Mouse (Mus musculus): ENCODE results near the gene Rinl. TPM values are rescaled to one million over a fixed set of nuclear protein-coding genes. Genes with fewer than 3 reads are reported as not detected.

Gene Rinl
- polyA plus RNA-seq, 1 experiment from 2014 or later = 2.7 TPM

DNA sequence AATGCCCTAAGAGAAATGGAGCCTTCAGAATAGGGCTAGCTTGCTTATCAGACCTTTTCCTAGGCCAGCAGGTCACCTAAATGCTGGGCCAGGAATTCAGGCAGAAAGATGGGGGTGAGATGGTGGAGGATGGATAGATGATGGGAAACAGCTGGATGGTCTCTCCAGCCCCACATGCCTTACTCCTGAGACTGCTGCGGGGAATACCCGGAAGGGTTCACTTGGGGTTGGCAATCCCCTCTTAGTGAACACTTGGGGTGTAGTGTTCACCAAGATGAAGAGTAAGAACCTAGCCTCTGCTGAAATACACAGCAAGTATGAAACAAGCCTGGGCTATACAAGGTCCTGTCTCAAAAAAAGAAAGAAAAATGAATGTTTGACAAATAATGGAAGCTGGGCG is 466 bp downstream of the Rinl start:
- Histone ChIP-seq H3K9me3 (ENCODE audit: control insufficient read depth, low read length) (no peaks in the 10 kb centered on the region), H3K9ac (ENCODE audit: low read depth, low read length) (no peak overlapping the region), H3K4me1 (ENCODE audit: control insufficient read depth, insufficient read depth, low read length) (peaks cover 18% of the 10 kb centered on the region), H3K27ac (replicated peaks; ENCODE audit: low read depth, low read length) (peak overlapping the region; percentile 39; the same call in 1 of the 2 replicates), H3K36me3 (ENCODE audit: control insufficient read depth, insufficient read depth, low read length) (peaks cover 20% of the 10 kb centered on the region; the same call in 1 of the 2 replicates), H3K4me2 (ENCODE audit: low read depth, low read length) (no peak overlapping the region), H3K4me3 (ENCODE audit: low read depth, low read length) (no peak overlapping the region), H3K27me3 (replicated peaks; ENCODE audit: control insufficient read depth, insufficient read depth, low read length) (no peaks in the 10 kb centered on the region)
- ATAC-seq (ENCODE audit: low read depth) (no peak), DNase-seq (ENCODE audit: low spot score) (no peak)
- 38% methylated on average over 3 of the region's 3 CpGs for WGBS

DNA sequence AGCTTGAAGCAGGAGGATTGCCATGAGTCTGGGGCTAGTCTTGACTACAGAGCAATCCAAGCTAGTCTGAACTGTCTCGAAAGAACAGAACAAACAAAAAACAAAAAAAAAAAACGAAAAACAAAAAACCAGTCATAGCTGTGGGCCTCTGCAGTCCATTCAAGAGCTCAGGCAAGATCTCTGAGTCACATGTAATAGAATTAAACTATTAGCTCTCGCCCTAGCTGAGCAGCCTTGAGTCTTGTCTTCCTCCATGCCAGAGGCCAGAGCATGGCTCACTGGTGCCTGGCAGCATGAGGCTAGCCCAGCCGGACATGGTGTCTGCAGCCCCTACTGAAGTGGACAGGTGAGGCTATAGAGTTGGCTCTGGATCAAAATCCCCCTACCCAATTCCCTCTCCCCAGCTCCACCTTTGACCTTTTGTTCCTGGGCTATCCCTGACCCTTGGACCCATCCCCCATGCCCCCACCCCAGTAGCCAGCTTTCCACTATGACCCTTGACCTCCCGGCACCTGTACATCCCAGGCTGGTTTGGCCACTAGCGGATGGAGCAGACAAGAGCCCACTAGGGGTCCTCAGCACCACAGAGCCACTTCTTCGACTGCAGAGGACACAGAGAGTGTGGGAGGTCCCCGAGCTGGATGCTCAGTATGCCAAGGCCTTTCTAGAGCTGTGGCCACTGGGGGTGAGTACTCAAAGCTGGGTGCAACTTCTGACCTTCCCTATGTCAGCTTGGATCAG is 1.5 kb downstream of the Rinl start:
- H3K4me3 ChIP-seq (ENCODE audit: low read depth, low read length) = no peak overlapping the region
- DNase-seq (ENCODE audit: low spot score) (no peak), ATAC-seq (ENCODE audit: low read depth) (no peak)
- no peaks in the 10 kb centered on the region for H3K9me3 ChIP-seq (ENCODE audit: control insufficient read depth, low read length)
- WGBS = 38% methylated on average over 8 of the region's 8 CpGs
- H3K36me3 ChIP-seq (ENCODE audit: control insufficient read depth, insufficient read depth, low read length) = peaks cover 19% of the 10 kb centered on the region; the same call in 1 of the 2 replicates
- H3K27me3 ChIP-seq (replicated peaks; ENCODE audit: control insufficient read depth, insufficient read depth, low read length) = no peaks in the 10 kb centered on the region
- H3K27ac ChIP-seq (replicated peaks; ENCODE audit: low read depth, low read length) = peak overlapping the region; percentile 39; the same call in 1 of the 2 replicates
- no peak overlapping the region for H3K4me2 ChIP-seq (ENCODE audit: low read depth, low read length)
- H3K9ac ChIP-seq (ENCODE audit: low read depth, low read length) = no peak overlapping the region
- peaks cover 18% of the 10 kb centered on the region for H3K4me1 ChIP-seq (ENCODE audit: control insufficient read depth, insufficient read depth, low read length)

DNA sequence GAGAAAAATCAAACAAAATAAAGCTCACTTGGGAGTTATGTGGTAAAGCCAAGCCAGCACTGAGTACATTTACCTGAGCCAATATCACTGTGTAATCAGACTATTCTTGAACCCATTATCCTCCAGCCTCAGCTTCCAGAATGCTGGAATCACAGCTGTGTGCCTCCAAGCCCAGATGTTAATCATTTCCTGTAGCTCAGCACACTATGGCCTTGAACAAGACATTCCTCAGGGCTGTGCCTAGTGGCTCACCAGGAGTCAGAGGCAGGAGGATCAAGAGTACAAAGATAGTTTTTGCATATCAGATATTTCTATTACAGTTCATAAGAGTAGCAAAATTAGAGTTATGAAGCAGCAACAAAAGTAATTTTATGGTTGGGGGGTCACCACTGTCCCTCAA is 2.9 kb downstream of the Rinl start:
- no peaks in the 10 kb centered on the region for H3K27me3 ChIP-seq (replicated peaks; ENCODE audit: control insufficient read depth, insufficient read depth, low read length)
- H3K4me2 ChIP-seq (ENCODE audit: low read depth, low read length) = no peak overlapping the region
- ATAC-seq (ENCODE audit: low read depth) (no peak), DNase-seq (ENCODE audit: low spot score) (no peak)
- H3K27ac ChIP-seq (replicated peaks; ENCODE audit: low read depth, low read length) = no peak overlapping the region
- H3K9me3 ChIP-seq (ENCODE audit: control insufficient read depth, low read length) = no peaks in the 10 kb centered on the region
- peaks cover 12% of the 10 kb centered on the region; the same call in 1 of the 2 replicates for H3K36me3 ChIP-seq (ENCODE audit: control insufficient read depth, insufficient read depth, low read length)
- no peak overlapping the region for H3K9ac ChIP-seq (ENCODE audit: low read depth, low read length)
- peaks cover 20% of the 10 kb centered on the region for H3K4me1 ChIP-seq (ENCODE audit: control insufficient read depth, insufficient read depth, low read length)
- H3K4me3 ChIP-seq (ENCODE audit: low read depth, low read length) = no peak overlapping the region

DNA sequence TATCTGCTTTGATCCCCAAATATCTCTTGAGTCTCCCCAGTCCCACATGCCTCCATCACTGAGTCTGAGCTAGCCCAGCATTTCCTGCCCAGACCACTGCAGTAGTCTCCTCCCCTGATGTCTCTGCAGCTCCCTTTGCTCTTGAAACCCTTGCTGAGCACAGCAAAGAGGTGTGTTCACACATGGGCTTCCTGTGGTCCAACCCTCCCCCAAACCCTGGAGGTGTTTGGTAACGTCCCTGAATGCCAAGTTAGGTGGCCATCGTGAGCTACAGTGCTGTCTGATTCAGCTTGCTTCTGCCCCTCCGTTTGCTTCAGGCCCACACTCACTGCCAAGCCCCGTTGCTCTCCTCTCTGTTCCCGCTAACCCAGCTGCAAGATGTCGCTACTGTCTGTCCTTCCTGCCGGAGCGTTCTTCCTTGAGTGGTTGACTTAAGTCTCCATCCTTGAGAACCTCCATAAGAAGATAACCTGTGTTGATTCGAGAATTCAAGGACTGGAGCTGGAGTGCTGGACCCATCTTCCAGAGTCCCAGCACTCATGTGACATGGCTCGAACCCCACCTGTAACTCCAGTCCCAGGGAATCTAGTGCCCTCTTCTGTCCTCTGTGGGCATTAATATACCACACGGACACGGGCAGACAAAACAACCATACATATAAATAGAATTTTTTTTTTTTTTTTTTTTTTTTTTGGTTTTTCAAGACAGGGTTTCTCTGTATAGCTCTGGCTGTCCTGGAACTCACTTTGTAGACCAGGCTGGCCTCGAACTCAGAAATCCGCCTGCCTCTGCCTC is 3.8 kb downstream of the Rinl start:
- H3K27me3 ChIP-seq (replicated peaks; ENCODE audit: control insufficient read depth, insufficient read depth, low read length) = no peaks in the 10 kb centered on the region
- no peak overlapping the region for H3K4me2 ChIP-seq (ENCODE audit: low read depth, low read length)
- DNase-seq (ENCODE audit: low spot score) (no peak), ATAC-seq (ENCODE audit: low read depth) (no peak)
- WGBS = 80% methylated on average over 14 of the region's 14 CpGs
- H3K36me3 ChIP-seq (ENCODE audit: control insufficient read depth, insufficient read depth, low read length) = peaks cover 5% of the 10 kb centered on the region; the same call in 1 of the 2 replicates
- H3K9ac ChIP-seq (ENCODE audit: low read depth, low read length) = no peak overlapping the region
- no peaks in the 10 kb centered on the region for H3K9me3 ChIP-seq (ENCODE audit: control insufficient read depth, low read length)
- H3K4me1 ChIP-seq (ENCODE audit: control insufficient read depth, insufficient read depth, low read length) = peaks cover 25% of the 10 kb centered on the region
- H3K4me3 ChIP-seq (ENCODE audit: low read depth, low read length) = no peak overlapping the region
- no peak overlapping the region for H3K27ac ChIP-seq (replicated peaks; ENCODE audit: low read depth, low read length)

DNA sequence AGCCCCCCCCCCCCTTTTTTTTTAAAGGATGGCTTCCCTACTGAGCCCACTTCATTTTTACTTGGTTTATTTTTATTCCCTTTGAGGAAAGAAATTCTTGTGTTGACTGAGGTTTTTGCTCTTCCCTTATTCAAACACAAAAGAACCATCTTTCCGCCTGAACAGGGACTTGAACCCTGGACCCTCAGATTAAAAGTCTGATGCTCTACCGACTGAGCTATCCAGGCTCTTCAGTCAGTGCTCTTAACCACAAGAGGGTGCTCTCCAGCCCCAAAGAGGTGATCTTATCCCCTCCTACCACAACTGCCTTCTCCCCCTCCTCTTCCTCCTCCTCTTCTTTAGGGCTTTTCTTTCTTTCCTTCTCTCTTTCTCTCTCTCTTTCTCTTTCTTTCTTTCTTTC is 5.1 kb downstream of the Rinl start:
- Histone ChIP-seq H3K9ac (ENCODE audit: low read depth, low read length) (no peak overlapping the region), H3K36me3 (ENCODE audit: control insufficient read depth, insufficient read depth, low read length) (no peaks in the 10 kb centered on the region), H3K4me1 (ENCODE audit: control insufficient read depth, insufficient read depth, low read length) (peaks cover 23% of the 10 kb centered on the region), H3K4me3 (ENCODE audit: low read depth, low read length) (no peak overlapping the region), H3K27me3 (replicated peaks; ENCODE audit: control insufficient read depth, insufficient read depth, low read length) (no peaks in the 10 kb centered on the region), H3K9me3 (ENCODE audit: control insufficient read depth, low read length) (no peaks in the 10 kb centered on the region), H3K4me2 (ENCODE audit: low read depth, low read length) (no peak overlapping the region), H3K27ac (replicated peaks; ENCODE audit: low read depth, low read length) (no peak overlapping the region)
- WGBS = 33% methylated on average over 2 of the region's 2 CpGs
- peak; percentile 38 for DNase-seq (ENCODE audit: low spot score)
- no peak for ATAC-seq (ENCODE audit: low read depth)

DNA sequence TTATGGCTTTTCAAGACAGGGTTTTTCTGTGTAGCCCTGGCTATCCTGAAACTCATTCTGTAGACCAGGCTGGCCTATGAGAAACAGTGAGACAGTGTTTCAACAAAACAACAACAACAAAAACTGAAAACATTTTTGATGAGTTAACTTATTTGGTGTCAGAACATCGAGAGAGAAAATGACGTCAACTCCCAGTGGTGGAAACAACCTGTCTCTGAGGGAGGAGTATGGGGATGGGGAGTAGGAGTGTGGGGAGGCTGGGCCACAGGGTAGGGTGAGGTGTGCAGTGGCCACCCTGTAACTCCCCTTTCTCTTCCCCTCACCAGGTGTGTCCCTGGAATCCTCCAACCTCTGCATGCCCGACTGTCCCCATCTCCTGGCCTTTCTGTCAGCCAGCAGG is 5.7 kb downstream of the Rinl start:
- Histone ChIP-seq H3K4me3 (ENCODE audit: low read depth, low read length) (no peak overlapping the region), H3K27ac (replicated peaks; ENCODE audit: low read depth, low read length) (no peak overlapping the region), H3K4me1 (ENCODE audit: control insufficient read depth, insufficient read depth, low read length) (peaks cover 17% of the 10 kb centered on the region), H3K4me2 (ENCODE audit: low read depth, low read length) (no peak overlapping the region), H3K9ac (ENCODE audit: low read depth, low read length) (no peak overlapping the region), H3K36me3 (ENCODE audit: control insufficient read depth, insufficient read depth, low read length) (no peaks in the 10 kb centered on the region), H3K27me3 (replicated peaks; ENCODE audit: control insufficient read depth, insufficient read depth, low read length) (no peaks in the 10 kb centered on the region), H3K9me3 (ENCODE audit: control insufficient read depth, low read length) (no peaks in the 10 kb centered on the region)
- DNase-seq (ENCODE audit: low spot score) (no peak), ATAC-seq (ENCODE audit: low read depth) (no peak)
- WGBS = 68% methylated on average over 3 of the region's 3 CpGs

DNA sequence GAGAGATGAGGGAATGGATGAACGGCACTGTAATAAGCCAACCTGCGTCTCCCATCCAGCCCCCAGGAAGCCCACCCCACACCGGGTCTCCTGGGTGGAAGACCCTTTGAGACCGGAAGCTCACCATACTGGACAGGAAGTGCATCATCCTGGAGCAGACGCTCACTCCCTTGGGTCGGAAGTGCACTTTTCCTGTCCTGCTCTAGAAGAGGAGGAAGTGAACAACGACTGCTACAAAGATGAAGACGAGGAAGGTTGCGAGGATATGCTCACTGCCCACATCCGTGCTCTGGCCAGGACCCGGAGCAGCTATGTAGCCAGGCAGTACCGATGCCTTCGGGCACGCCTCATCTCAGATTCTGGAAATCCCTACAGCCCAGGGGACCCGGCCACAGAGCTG is 7.1 kb downstream of the Rinl start:
- ATAC-seq (ENCODE audit: low read depth) = no peak
- H3K9ac ChIP-seq (ENCODE audit: low read depth, low read length) = no peak overlapping the region
- no peaks in the 10 kb centered on the region for H3K36me3 ChIP-seq (ENCODE audit: control insufficient read depth, insufficient read depth, low read length)
- WGBS = 74% methylated on average over 15 of the region's 15 CpGs
- H3K4me2 ChIP-seq (ENCODE audit: low read depth, low read length) = no peak overlapping the region
- 0 out of 2 replicates have a peak, but pooled peaks cover 7% of the 10 kb centered on the region for H3K4me1 ChIP-seq (ENCODE audit: control insufficient read depth, insufficient read depth, low read length)
- H3K27ac ChIP-seq (replicated peaks; ENCODE audit: low read depth, low read length) = no peak overlapping the region; the same call in 1 of the 2 replicates
- H3K4me3 ChIP-seq (ENCODE audit: low read depth, low read length) = no peak overlapping the region
- no peak for DNase-seq (ENCODE audit: low spot score)
- H3K27me3 ChIP-seq (replicated peaks; ENCODE audit: control insufficient read depth, insufficient read depth, low read length) = no peaks in the 10 kb centered on the region
- H3K9me3 ChIP-seq (ENCODE audit: control insufficient read depth, low read length) = no peaks in the 10 kb centered on the region

DNA sequence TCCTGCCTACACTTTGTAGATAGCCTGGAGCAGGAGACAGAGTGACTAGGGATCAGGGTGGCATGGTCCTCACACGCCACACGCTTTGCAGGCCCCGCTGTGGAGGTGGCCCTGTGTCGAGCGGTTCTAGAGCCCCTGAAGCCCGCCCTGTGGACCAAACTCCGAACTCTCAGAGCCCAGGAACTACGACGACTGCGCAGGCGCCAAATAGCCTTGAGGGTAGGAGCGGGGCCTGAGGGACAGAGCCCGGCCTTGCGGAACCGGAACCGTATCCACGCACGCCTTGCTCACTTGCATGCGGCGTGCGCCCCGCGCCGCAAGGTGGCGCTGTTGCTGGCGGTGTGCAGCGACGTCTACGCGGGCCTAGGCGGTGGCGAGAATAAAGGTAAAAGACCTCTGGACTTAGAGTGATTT is 7.8 kb downstream of the Rinl start:
- Histone ChIP-seq H3K4me3 (ENCODE audit: low read depth, low read length) (peak overlapping the region; percentile 10; the same call in 1 of the 2 replicates), H3K9me3 (ENCODE audit: control insufficient read depth, low read length) (no peaks in the 10 kb centered on the region), H3K9ac (ENCODE audit: low read depth, low read length) (peak overlapping the region; percentile 61), H3K27me3 (replicated peaks; ENCODE audit: control insufficient read depth, insufficient read depth, low read length) (no peaks in the 10 kb centered on the region), H3K27ac (replicated peaks; ENCODE audit: low read depth, low read length) (peak overlapping the region; percentile 68; the same call in 1 of the 2 replicates), H3K4me2 (ENCODE audit: low read depth, low read length) (peak overlapping the region; percentile 46), H3K36me3 (ENCODE audit: control insufficient read depth, insufficient read depth, low read length) (no peaks in the 10 kb centered on the region), H3K4me1 (ENCODE audit: control insufficient read depth, insufficient read depth, low read length) (peaks cover 9% of the 10 kb centered on the region)
- ATAC-seq (ENCODE audit: low read depth) (peak; percentile 77), DNase-seq (ENCODE audit: low spot score) (peak; percentile 71)
- WGBS = 20% methylated on average over 32 of the region's 32 CpGs

All from embryonic facial prominence, embryonic 14.5 days (tissue).